Mouse (Mus musculus): Measurements from ENCODE around the gene Sik3.
"Not testable (repeated sequence)": the region's sequence is repeated elsewhere in the genome, so short reads cannot be mapped to it uniquely, and the experiment has no call there.

The Sik3 gene

DNA sequence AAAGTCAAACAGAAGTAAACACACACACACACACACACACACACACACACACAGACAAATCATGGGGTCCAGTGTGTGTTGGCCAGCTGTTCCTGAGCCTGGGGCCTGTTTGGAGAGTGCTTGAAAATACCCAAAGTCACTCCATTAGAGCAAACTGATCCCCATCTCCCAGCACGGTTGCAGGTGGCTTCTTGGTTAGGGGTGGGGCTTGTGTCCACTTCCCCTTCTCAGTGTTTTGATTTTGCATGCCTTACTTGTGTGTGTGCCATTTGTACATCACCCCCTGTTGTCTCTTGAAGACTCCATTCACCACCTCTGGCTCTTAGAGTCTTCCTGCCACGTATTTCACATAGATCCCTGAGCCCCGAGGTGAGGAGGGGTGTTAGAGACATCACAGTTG is 45.4 kb downstream of the Sik3 start:
- no peak for DNase-seq (ENCODE audit: low spot score)

DNA sequence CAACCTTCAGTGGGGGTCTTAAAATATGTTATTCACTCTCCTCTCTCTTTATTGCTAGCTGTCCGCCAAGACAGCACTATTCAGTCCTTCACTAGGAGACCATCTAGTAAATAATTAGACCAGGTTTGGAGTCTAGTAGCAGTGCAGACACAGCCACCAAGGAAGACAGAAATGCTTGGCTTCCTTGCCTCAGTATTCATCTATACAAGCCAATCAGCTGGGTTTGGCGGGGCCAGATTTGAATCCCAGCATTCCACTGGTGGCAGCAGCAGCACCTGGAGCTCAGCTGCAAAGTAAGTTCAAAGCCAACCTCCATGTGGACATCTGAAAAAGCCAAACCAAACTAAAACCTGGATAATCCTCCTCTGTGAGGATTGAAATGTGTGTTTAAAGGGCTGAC is 47.6 kb downstream of the Sik3 start:
- DNase-seq (ENCODE audit: low spot score): no peak

DNA sequence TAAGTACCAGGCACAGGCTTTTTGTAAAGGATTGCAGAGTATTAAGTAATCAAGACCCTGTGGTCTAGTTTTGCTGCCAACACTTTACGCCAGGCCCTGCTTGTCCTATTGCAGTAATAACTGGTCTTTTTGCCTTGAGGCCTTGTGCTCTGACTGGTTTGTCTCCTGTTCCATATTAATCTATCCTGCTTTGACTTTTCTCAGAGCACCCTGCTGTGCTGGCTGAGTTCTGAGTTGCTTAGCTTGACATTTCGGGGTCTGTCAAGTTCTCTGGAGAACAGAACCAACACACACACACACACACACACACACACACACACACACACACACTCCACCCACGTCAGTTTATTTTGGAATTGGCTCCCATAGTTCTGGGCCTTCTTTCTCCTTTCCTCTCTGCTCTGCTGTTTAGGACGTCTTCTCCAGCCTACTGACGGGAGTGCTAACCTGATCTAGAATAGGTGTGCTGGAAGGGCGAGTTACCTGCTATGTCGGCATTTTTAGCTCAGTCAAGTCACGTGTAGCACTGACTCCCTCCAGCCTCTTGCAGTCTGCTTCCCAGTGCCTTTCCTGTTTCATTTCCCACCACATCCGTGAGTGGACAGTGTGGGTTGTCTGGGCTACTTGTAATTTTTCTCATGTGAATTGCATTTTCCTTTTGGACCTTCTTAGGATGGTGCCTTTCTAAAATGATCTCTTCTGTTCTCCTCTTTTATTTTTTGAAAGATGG is 49.2 kb downstream of the Sik3 start:
- DNase-seq (ENCODE audit: low spot score): no peak

DNA sequence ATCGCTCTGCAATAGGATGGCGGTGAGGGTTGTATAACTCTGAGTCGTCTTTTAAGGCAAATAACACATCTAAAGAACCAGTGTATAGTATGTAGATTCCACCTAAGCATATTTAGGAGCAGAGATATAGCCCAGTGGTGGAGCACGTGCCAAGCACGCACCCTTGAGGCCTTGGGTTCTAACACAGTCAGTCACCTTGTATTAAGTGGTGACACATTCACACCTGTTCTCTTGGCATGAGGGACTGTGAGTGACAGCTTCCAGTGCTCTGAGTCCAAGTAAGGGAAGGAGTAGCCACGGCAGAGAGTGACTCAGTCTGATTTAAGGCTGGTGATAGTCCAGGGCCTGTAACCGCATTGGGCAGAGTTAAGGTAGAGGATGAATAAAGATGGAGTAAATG is 51.7 kb downstream of the Sik3 start:
- no peak for DNase-seq (ENCODE audit: low spot score)

DNA sequence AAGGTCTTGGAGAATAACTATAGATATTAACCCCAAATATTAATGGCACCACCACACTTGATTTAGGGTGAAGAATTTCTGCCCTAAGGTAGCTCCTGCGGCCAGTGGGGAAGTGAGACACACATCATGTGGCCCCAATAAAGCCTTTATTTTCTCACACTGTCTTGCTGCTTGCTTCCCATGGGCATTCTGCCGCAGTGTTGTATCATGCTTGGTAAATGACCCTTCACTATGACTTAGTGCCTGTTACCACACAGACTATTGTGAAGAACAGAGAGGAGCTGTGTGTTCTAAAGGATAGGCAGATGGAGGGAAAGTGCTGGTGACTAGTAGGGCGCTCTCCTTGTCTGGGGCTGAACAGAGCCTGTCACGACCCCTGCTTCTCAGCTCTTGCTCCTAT is 54.1 kb downstream of the Sik3 start:
- no peak for DNase-seq (ENCODE audit: low spot score)

DNA sequence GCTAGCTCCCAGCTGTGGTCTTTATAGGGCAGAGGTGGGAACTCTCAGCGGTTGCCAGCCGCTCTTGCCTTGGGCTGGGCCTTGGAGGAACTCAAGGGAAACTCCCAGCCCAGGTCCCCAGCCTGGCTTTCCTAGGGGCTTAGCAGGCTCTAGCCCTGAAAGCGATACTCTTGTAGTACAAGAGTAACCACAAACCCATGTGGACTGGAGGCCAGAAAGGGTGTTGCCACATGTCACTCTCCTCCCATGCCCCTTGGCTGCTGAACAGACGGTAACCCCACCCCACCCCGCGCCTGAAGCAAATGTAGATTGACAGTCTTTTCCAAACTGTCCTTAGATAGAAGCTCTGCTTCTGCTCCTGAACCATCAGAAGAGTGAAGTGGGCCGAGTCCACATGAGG is 55.1 kb downstream of the Sik3 start:
- no peak for DNase-seq (ENCODE audit: low spot score)

DNA sequence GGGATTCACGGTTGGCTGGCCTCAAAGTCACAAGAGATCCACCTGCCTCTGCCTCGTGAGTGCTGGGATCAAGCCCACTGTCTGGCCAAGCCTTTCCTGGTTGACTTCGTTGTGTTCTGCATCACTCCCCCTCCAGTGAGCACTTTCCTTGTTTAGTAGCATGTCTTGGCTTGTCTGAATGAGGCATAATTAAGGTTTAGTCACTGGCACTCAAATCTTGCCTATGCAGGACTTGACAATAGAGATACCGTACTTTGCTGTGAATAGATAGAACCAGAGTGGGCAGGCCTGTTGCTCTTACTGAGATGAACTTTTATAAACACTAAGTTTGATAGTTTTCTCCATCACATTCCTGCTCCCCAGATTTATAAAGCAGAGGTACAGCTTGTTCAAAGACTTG is 56.4 kb downstream of the Sik3 start:
- no peak for DNase-seq (ENCODE audit: low spot score)

DNA sequence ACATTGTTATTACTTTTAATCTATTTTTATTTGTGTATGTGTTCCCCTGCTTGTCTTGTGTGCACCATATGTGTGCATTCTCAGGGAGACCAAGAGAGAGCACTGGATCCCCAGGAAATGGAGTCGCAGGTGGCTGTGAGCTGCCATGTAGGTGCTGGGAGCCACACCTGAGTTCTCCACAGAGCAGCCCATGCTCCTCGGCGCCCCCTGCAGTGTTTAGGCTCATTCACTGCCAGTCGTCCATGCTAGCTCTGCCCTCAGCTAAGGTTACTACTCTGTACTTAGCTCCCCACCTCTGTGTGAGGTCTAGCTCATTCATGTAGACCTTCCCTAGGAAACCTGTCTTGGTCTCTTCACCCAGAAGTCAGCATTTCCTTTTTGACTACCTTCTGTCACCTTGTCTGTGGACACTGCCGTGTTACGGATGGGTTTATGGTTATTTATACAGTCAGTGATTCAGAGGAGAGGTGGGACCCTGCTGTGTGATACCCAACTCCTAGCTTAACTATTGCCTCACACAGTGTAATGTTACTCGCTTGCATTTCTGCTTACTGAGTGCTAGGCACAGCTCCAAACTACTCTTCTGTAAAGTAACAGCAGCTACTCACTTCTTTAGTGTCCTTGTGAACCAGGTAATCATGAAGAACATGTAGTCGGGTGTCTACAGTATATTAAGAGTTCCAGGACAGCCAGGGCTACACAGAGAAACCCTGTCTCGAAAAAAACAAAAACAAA is 59.6 kb downstream of the Sik3 start:
- no peak for DNase-seq (ENCODE audit: low spot score)

DNA sequence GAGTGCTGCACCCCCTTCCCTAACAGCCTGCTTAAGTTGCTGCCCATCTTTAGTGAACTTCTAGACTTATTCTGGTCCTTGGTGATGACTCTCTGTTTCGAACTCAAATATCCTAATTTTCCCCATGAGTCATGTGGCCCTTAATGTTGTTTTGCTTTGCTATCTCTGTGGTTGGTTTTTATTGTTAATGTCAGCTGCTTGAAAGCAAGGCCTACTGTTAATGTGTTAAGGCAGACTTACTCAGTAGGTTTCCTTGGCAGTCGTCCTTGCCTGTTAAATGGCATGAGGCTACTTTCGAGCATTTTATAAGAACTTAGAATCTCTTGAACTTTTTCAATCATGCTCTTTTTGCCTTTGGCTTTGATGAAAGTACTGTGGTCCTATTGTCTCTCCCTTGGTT is 60.8 kb downstream of the Sik3 start:
- DNase-seq (ENCODE audit: low spot score): no peak

DNA sequence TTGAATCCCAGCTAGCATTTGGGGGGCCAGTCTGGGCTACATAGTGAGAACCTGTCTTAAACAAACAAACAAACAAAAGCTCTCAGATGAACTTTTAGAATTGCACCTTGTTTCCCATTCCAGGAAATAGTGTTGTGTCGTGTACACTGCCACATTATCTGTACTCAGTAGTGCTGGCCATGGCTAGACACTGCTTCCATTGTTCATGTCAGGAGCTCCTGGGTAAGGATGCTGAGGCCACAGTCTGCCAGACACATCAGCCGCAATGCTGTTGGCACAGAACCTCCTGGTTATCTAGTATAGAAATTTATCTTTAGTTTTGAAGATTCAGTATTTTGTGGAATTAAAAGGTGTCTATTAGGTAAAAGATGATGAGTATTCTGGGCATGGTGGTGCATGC is 63.0 kb downstream of the Sik3 start:
- no peak for DNase-seq (ENCODE audit: low spot score)

DNA sequence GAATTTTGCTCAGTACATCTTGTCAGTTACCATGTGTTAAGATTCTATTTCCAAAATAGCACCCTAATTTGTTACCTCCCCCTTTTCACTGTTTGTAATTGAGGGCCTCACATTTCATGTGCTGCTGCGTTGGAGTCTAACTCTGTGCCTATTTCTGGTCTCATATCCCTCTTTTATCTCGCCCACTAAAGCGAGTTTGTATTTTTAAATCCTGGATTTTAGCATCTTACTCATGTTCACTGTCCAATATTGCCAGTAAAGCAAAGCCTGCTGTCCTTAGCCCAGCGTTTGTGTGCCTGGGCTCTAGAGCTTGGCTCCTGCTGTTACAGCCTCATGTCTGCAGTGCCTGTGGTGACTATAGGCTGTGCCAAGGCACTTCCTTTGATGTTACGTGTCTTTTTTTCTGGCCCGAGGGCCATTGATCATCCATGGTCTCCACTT is 69.8 kb downstream of the Sik3 start:
- DNase-seq (ENCODE audit: low spot score): no peak

DNA sequence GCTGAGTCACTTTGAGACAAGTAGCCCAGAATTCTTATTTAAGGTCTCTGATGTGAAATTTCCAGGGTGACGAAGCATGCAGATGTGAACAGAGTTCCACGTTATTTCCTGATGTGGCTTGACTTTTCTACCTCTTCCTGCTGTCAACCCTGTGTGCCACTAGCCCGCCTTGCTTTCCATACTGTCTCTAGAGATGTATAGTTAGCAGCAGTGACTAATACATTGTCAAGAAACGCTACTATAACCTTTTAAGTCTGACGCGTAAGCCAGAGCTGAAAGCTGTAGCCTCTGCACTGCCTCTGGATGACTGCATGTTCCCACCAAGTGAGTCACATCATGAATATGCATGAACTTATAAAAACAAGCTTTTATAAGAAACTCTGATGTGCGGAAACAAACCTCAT is 70.9 kb downstream of the Sik3 start:
- DNase-seq (ENCODE audit: low spot score): no peak

DNA sequence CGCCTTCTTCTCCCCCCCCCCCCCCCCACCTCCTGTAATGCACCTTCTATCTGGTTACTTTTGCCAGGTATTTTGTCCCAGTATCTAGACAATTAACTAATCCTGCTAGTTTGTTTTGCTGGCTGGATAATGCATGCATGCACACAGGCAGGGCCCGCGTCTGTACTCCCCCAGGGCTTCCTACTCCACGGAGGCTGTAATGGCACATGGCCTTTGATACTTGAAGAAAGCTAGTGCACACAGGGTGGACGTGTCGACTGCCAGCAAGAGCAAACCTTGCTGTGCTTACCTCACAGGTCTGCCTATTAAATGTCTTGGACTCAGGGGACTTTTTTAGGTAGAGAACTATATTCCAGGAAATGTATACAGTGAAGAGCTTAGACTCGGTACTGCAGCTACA is 73.3 kb downstream of the Sik3 start:
- no peak for DNase-seq (ENCODE audit: low spot score)

DNA sequence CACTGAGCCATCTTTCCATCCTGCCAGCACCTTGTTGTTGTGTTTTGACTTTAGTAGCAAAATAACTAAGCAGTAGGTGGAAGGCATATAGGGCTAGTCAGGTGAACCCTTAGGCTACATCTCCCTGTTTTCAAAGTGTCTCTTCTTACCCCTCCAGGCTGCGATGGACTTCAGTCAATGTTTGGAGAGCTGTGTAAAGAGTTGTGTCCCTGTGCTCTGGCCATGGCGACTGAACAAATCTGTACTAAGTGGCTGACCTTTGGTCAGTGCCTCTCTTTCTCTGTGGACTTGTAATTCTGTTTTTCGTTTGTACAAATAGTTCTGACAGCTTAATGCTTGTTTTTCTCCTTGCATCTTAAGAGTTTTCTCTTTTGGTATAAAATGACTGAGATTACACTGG is 74.2 kb downstream of the Sik3 start:
- no peak for DNase-seq (ENCODE audit: low spot score)

DNA sequence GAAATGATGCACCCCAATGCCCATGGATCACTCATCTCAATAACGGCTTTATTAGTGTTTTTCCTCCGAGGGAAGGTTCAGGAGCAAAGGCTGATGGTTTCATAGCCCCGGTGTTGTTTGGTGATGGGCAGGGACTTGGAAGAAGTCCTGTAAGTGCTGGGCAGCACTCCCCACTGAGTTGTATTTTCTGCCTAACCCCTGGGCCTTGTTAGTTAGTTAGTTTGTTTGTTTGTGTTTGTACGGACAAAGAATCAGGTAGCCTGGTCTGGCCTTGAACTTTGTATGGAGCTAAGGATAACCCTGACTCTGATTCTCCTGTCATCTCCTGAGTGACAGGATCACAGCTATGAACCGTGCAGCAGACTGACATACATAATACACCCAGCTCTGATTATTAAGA is 74.8 kb downstream of the Sik3 start:
- no peak for DNase-seq (ENCODE audit: low spot score)

DNA sequence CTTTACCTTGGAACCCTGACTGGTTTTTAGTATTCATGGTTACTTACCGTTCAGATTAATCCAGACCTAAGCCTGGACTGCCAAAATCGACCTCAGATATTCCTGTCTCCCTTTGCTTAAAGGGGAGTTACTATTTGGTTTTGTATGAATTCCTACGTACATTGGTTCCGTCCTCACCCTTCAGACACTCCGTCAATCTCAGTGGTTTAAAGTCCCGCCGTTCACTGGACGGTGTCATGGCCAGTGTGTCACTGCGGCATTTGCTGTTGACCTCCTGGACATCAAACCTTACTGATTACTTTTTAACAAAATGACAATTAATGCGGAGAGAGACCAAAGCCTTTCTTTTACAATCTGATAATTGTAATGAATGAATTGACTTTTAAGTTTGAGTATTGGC is 76.1 kb downstream of the Sik3 start:
- no peak for DNase-seq (ENCODE audit: low spot score)

DNA sequence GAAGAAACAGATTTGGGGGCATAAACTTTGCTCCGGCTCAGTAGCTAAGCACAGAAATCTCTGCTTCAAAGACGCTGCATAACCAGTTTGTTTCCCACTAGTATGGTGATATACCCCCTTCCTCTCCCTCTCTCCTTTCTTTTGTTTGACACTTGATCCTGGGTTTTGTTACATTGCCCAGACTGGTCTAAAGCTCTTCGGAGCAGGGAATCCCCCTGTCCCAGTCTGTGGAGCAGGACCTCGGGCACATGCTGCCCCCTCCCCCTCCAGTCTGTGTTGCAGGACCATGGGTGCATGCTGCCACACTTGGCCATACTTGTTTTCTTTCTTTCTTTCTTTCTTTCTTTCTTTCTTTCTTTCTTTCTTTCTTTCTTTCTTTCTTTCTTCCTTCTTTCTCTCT is 77.4 kb downstream of the Sik3 start:
- no peak for DNase-seq (ENCODE audit: low spot score)

DNA sequence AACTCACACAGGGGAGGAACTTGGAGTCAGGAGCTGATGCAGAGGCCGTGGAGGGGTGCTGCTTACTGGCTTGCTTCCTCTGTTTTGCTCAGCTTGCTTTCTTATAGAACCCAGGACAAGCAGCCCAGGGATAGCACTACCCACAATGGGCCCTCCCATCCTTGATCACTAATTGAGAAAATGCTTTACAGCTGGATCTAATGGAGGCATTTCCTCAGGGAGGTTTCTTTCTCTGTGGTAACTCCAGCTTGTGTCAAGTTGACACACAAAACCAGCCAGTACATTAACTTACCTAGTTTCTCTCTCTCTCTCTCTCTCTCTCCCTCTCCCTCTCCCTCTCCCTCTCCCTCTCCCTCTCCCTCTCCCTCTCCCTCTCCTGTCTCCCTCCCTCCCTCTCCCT is 78.5 kb downstream of the Sik3 start:
- not testable (repeated sequence) for DNase-seq (ENCODE audit: low spot score)

DNA sequence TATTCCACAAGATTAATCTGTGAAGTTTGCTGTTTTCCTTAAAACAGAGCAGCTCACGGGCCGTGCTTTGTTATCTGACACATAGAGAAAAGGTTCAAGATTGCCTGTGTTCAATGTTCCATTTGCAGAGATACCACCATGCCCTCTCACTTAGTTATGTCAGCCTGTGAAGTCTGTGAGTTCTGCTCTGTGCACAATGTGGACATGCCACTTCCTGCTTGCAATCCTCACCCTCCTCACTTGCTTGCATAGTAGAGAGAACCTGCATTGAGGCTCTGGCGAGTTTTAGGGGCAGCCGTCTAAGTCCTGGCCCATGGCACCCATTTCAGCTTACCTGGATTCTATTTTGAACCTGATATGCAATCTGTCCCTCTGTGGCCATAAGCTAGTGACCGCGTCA is 80.0 kb downstream of the Sik3 start:
- DNase-seq (ENCODE audit: low spot score): no peak

DNA sequence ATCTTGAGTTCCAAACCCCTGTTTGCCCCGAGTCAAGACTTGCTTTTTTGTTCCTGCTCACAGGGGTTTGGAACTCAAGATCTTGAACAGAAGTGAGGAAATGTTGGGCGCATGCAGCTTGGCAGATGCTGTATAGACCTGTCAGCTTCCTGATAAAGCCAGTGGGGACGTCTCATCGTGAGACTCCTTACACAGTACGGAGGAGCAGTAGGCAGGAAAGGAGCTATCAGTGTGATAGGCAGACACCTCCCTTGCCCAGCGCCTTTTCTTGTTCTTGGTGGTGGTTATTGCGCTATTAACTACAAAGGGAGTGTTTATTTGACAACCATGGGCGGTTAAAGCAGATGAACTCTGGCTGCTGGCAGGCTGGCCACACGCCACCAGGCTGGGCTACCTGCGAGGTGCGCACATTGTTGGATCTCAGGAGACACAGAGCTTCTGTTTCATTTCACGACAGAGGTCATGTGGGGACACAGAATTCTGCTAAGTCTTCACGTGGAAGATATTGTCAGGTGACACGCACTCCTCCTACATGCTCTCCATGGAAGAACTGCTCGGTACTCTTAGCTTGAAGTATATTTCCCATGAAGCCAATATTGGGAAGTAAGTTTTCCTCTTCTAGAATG is 85.9 kb downstream of the Sik3 start:
- DNase-seq (ENCODE audit: low spot score): no peak

DNA sequence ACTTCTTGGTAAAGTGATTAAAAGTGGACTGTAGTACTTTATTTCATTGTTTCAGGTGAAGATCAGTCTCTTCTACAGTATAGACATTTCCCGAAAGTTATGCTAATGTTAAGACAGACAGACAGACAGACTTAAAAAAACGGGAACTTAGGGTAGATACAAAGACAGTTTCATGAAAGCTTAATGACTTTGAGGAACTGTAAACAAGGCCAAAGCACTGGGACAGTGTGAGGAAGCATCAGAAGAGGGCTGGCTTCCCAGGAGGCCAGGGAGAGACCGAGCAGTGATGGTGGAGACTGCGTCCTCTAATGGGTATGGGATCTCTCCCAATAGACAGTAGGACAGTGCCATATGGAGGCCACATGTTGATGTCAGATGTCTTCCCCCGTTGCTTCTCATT is 86.5 kb downstream of the Sik3 start:
- no peak for DNase-seq (ENCODE audit: low spot score)

DNA sequence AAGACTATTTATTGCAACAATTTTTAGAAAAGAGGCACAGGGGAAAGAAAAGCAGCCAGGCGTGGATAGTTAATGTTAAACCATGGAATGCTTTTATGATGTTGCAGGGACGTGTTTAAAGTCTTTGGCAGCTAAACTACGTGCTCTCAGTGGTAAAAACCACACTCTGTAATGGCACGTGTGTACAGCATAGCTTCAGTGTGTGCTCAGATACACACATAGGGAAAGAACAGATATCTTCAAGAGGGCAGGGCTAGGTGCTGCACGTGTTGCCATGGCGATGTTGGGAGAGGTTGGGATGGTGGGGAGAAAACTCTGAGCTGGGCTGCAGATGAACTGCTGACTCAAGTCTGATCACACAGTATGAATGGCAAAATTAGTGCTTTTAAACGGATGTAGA is 90.5 kb downstream of the Sik3 start:
- no peak for DNase-seq (ENCODE audit: low spot score)

DNA sequence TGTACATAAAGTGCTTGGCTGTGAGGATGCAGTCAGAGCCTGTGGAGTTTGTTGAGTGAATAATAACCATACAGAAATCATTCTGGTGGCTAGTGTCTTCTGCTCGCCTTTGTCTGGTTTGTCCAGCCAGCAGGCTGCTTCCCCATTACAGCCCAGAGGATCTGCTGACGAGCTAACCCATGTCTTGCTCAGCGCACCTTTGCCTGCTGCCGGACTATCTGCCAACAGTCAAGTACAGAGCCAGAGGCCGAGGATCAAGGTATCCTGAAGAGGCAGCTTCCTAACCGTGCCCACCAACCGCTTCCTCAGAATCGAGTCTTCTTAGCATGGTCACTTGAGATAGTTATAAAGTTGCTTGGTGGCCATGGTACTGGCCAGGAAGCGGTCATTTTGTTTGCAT is 93.5 kb downstream of the Sik3 start:
- no peak for DNase-seq (ENCODE audit: low spot score)

DNA sequence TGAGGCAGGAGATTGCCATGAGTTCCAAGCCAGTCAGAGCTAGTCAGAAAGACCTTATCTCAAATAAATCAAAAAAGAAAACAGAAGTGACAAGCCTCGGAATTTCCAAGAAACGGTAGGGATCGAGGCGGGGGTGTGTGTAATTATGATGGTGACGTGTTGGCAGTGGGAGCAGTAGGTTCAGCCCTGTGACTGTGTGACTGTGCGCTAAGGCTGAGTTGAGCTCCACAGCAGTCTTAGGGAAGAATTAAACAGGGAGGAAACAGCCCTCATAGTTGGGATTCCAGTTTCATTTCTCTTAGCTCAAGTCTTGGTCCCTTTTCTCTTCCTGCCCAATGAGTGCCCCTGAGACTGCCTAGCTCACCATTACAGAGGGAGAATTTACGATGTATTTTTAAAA is 98.0 kb downstream of the Sik3 start:
- DNase-seq (ENCODE audit: low spot score): no peak

Data from urinary bladder, postnatal 10 days (tissue).